ENCODE assay signal across 17 mouse cellular contexts in the genomic region with DNA sequence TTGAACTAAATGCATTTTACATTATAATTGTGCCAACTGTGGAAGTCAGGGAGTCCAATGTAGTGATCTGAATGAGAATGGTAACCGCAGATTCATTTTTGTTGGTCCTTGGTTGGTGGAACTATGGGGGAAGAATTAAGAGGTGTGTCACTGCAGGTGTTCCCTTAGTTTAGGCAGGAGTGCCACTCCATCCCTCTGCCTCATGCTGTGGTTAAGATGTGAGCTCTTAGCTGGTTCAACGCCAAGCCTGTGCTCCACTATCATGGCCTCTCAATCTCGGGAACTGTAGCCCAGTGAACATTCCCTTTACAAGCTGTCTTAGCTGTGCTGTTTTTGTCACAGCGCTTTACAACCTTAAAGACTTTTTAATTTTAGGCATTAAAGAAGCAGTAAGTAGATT. TPM values are rescaled to one million over a fixed set of nuclear protein-coding genes. Genes with fewer than 3 reads are reported as not detected.
DNase-seq lines count a peak whose midpoint lies in the region.
"Had no signal": no experiment of that assay in that cellular context is flagged by ENCODE, and none has a peak within 500 bp of the region (broad histone marks: within the 10 kb centered on the region; RNA-seq: fewer than 3 reads in every experiment).

No protein-coding gene starts in this region.

- peak; percentile 85 for DNase-seq in heart, adult 11 months
- DNase-seq in heart, postnatal 4 days, result no peak
- DNase-seq in kidney, postnatal 25 days, result peak; percentile 9 to 29
- no peak for DNase-seq in kidney, adult 18-20 months
- peak; percentile 36 for DNase-seq in 3T3-L1 (ENCODE audit: low read depth, low spot score)
- DNase-seq in adrenal gland, postnatal 4 days (ENCODE audit: low spot score in 2 of 2), result no peak
- DNase-seq: adrenal gland, adult 8-10 months; adrenal gland, postnatal 25 days; B cell, adult 2 months; cerebellum, adult 18-20 months; cerebellum, adult 9-10 months; cerebellum, postnatal 14 days; gastrocnemius, adult 2 months; gastrocnemius, postnatal 14 days; heart, adult 18-20 months; heart, postnatal 10 days; heart, postnatal 36 days had no signal

RNA-seq across cellular contexts. Expression of gene Cmya5, which starts 18.8 kb away (rescaled TPM):
- 10 to 100 TPM; 76.0 to 82.2 TPM for total RNA-seq in heart, postnatal 4 days (2021)
- 1 to 10 TPM; 3.7 to 7.3 TPM for total RNA-seq in adrenal gland, postnatal 4 days (2021)

RNA-seq across cellular contexts. Expression of gene Tent2, which starts 28.9 kb away (rescaled TPM):
- 10 to 100 TPM; 27.4 to 28.1 TPM for total RNA-seq in heart, postnatal 4 days (2021)
- 10 to 100 TPM; 56.7 to 58.5 TPM for total RNA-seq in adrenal gland, postnatal 4 days (2021)

Comparison
In these comparisons a context has a peak if more than half of its experiments do, and no peak if none do; other contexts are left out.
1. DNase-seq: peak in heart, adult 11 months (single experiment), kidney, postnatal 25 days (2 of 2) and 3T3-L1 (single experiment); none in heart, postnatal 4 days (single experiment), kidney, adult 18-20 months (single experiment) and adrenal gland, postnatal 4 days (0 of 2).
2. RNA of gene Cmya5, which starts 18.8 kb away (total RNA-seq): 76.0 to 82.2 TPM in heart, postnatal 4 days; 3.7 to 7.3 TPM in adrenal gland, postnatal 4 days; every median in the first group is over 4 times any median in the second.